14 mouse cellular contexts compared by ENCODE assay signal in the genomic region with DNA sequence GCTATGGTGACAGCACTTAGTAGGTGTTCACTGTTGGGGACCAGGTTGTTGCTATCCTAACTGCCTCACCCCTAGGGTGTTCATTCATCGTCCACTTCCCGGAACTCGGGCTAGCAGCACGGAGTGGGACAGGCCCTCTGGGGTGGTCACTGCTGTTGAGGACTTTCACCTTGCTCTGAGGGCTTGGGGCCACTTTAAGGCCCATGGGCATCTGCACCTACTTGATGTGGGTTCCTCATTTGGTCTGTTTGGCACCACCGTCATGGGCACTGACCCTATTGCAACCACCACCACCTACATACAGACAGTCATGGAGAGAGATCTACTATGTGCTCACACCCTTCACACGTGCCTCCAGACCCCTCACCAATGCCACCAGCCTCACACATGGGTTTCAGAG. TPM values are rescaled to one million over a fixed set of nuclear protein-coding genes. Genes with fewer than 3 reads are reported as not detected.
DNase-seq lines count a peak whose midpoint lies in the region; ATAC-seq and TF ChIP-seq lines count a peak whose summit lies in the region.
"Had no signal": no experiment of that assay in that cellular context is flagged by ENCODE, and none has a peak within 500 bp of the region (broad histone marks: within the 10 kb centered on the region; RNA-seq: fewer than 3 reads in every experiment).

No protein-coding gene starts in this region.

- no peak overlapping the region; the same call in 1 of the 2 replicates for H3K4me2 ChIP-seq in kidney, embryonic 16.5 days (replicated peaks; ENCODE audit: low read depth, low read length)
- H3K4me2 ChIP-seq in heart, embryonic 16.5 days (ENCODE audit: low read depth, low read length): peak overlapping the region; percentile 59
- H3K4me2 ChIP-seq in neural tube, embryonic 15.5 days: no peak overlapping the region
- H3K4me2 ChIP-seq: liver, embryonic 12.5 days had no signal

- peak overlapping the region; percentile 98 for H3K4me3 ChIP-seq in gastrocnemius, adult 2 months
- H3K4me3 ChIP-seq in kidney, embryonic 16.5 days (ENCODE audit: low read length): no peak overlapping the region
- no peak overlapping the region for H3K4me3 ChIP-seq in heart, embryonic 16.5 days (ENCODE audit: low read length)
- no peak overlapping the region for H3K4me3 ChIP-seq in small intestine, adult 2 months (ENCODE audit: low read depth, low read length)
- no peak overlapping the region for H3K4me3 ChIP-seq in hindbrain, embryonic 10.5 days
- H3K4me3 ChIP-seq in neural tube, embryonic 15.5 days (replicated peaks): no peak overlapping the region
- H3K4me3 ChIP-seq: erythroblast, embryonic 14.5 days; liver, embryonic 12.5 days had no signal

- intact Hi-C loops in gastrocnemius, adult 2 months (cut with DNase I): loop anchor here (2.0 kb wide), 1 partner anchor 14 kb away; no protein-coding TSS in a partner anchor

- 92% methylated on average over 6 of the region's 6 CpGs for WGBS in kidney, embryonic 16.5 days
- 85% methylated on average over 6 of the region's 6 CpGs for WGBS in heart, embryonic 16.5 days
- 46% methylated on average over 6 of the region's 6 CpGs for WGBS in small intestine, adult 2 months
- WGBS in hindbrain, embryonic 10.5 days: 85% methylated on average over 6 of the region's 6 CpGs
- 90% methylated on average over 6 of the region's 6 CpGs for WGBS in neural tube, embryonic 15.5 days

- no peaks in the 10 kb centered on the region for H3K9me3 ChIP-seq in kidney, embryonic 16.5 days (ENCODE audit: low read length)
- H3K9me3 ChIP-seq in heart, embryonic 16.5 days (replicated peaks; ENCODE audit: control insufficient read depth, low read length): no peaks in the 10 kb centered on the region
- H3K9me3 ChIP-seq in hindbrain, embryonic 10.5 days: no peaks in the 10 kb centered on the region
- no peaks in the 10 kb centered on the region for H3K9me3 ChIP-seq in neural tube, embryonic 15.5 days (replicated peaks)
- H3K9me3 ChIP-seq: liver, embryonic 12.5 days had no signal

- H3K9ac ChIP-seq in kidney, embryonic 16.5 days (replicated peaks; ENCODE audit: low read length): no peak overlapping the region
- peak overlapping the region; percentile 66 for H3K9ac ChIP-seq in heart, embryonic 16.5 days (ENCODE audit: low read length)
- no peak overlapping the region for H3K9ac ChIP-seq in neural tube, embryonic 15.5 days (replicated peaks)
- H3K9ac ChIP-seq: liver, embryonic 12.5 days had no signal

- no peak for TF ChIP-seq POLR2A in small intestine, adult 2 months (IDR thresholded peaks at IDR 0.05; ENCODE audit: low read depth, low read length)

- peaks cover 36% of the 10 kb centered on the region for H3K36me3 ChIP-seq in kidney, embryonic 16.5 days (ENCODE audit: insufficient read depth, low read length)
- H3K36me3 ChIP-seq in heart, embryonic 16.5 days (ENCODE audit: control insufficient read depth, insufficient read depth): peaks cover 34% of the 10 kb centered on the region
- peaks cover 44% of the 10 kb centered on the region for H3K36me3 ChIP-seq in small intestine, adult 2 months (ENCODE audit: control insufficient read depth, insufficient read depth, low read length)
- H3K36me3 ChIP-seq in hindbrain, embryonic 10.5 days: peaks cover 35% of the 10 kb centered on the region
- H3K36me3 ChIP-seq in neural tube, embryonic 15.5 days: peaks cover 35% of the 10 kb centered on the region

- no peak for ATAC-seq in kidney, embryonic 16.5 days (ENCODE audit: low FRiP score, low TSS enrichment)
- ATAC-seq in heart, embryonic 16.5 days (replicated peaks; ENCODE audit: extremely low read depth, insufficient read depth, low FRiP score): no peak
- ATAC-seq in neural tube, embryonic 15.5 days (ENCODE audit: low FRiP score): no peak
- ATAC-seq: liver, embryonic 12.5 days had no signal

- H3K4me1 ChIP-seq in kidney, embryonic 16.5 days (ENCODE audit: insufficient read depth, low read length): peaks cover 63% of the 10 kb centered on the region
- peaks cover 57% of the 10 kb centered on the region for H3K4me1 ChIP-seq in heart, embryonic 16.5 days (ENCODE audit: control insufficient read depth, insufficient read depth, low read length)
- H3K4me1 ChIP-seq in small intestine, adult 2 months (ENCODE audit: control insufficient read depth, insufficient read depth, insufficient read length, low read length): peaks cover 44% of the 10 kb centered on the region
- H3K4me1 ChIP-seq in hindbrain, embryonic 10.5 days (replicated peaks): peaks cover 50% of the 10 kb centered on the region
- H3K4me1 ChIP-seq in neural tube, embryonic 15.5 days: peaks cover 41% of the 10 kb centered on the region

- H3K27ac ChIP-seq in gastrocnemius, adult 2 months: peak overlapping the region; percentile 94
- peak overlapping the region; percentile 90 for H3K27ac ChIP-seq in kidney, embryonic 16.5 days (ENCODE audit: low read length)
- peak overlapping the region; percentile 94 for H3K27ac ChIP-seq in heart, embryonic 16.5 days (ENCODE audit: low read length)
- peak overlapping the region; percentile 74 for H3K27ac ChIP-seq in small intestine, adult 2 months (ENCODE audit: insufficient read depth, low read depth, low read length)
- H3K27ac ChIP-seq in hindbrain, embryonic 10.5 days: no peak overlapping the region
- no peak overlapping the region for H3K27ac ChIP-seq in neural tube, embryonic 15.5 days (replicated peaks)
- H3K27ac ChIP-seq: liver, embryonic 12.5 days had no signal

- TF ChIP-seq CTCF in gastrocnemius, adult 2 months (IDR thresholded peaks at IDR 0.05): no peak
- TF ChIP-seq CTCF in small intestine, adult 2 months (IDR thresholded peaks at IDR 0.05; ENCODE audit: extremely low read depth, insufficient read length, insufficient replicate concordance, low read depth, low read length): no peak

- no peak for DNase-seq in gastrocnemius, adult 2 months
- DNase-seq in gastrocnemius, adult 18-20 months (ENCODE audit: low spot score): no peak
- DNase-seq in kidney, postnatal 10 days: no peak
- DNase-seq in hindbrain, embryonic 10.5 days (ENCODE audit: low spot score): no peak
- DNase-seq: cerebellum, postnatal 14 days; spleen, adult 18-20 months; thymus, adult 2 months had no signal

- H3K27me3 ChIP-seq in kidney, embryonic 16.5 days (ENCODE audit: insufficient read depth, low read length): no peaks in the 10 kb centered on the region
- no peaks in the 10 kb centered on the region for H3K27me3 ChIP-seq in heart, embryonic 16.5 days (ENCODE audit: control insufficient read depth, insufficient read depth, low read length)
- no peaks in the 10 kb centered on the region for H3K27me3 ChIP-seq in small intestine, adult 2 months (ENCODE audit: control insufficient read depth, insufficient read depth, low read length)
- H3K27me3 ChIP-seq in hindbrain, embryonic 10.5 days (ENCODE audit: insufficient read depth, poor library complexity, severe bottlenecking): no peaks in the 10 kb centered on the region
- no peaks in the 10 kb centered on the region for H3K27me3 ChIP-seq in neural tube, embryonic 15.5 days (replicated peaks)
- H3K27me3 ChIP-seq: liver, embryonic 12.5 days had no signal

RNA-seq across cellular contexts. Expression of a gene that starts 10.5 kb away (rescaled TPM):
- total RNA-seq in gastrocnemius, adult 2 months (2021): 100 to 1,000 TPM in 1 of 2 experiments, 10 to 100 TPM in 1; 68.6 to 104 TPM
- 10 to 100 TPM; 73.4 to 81.3 TPM for total RNA-seq in gastrocnemius, adult 18-20 months (2021)
- polyA plus RNA-seq in kidney, embryonic 16.5 days (2015; fragmentation: Nextera tagmentation; extraction: Ambion mirVana): 153 and 154 TPM in 2 replicates
- polyA plus RNA-seq in heart, embryonic 16.5 days (2015; fragmentation: Nextera tagmentation; extraction: Ambion mirVana): 140 and 155 TPM in 2 replicates
- 253 and 689 TPM in 2 replicates for polyA plus RNA-seq in small intestine, adult 2 months (2012; rRNA removed)
- 45.0 and 53.6 TPM in 2 replicates for polyA plus RNA-seq in hindbrain, embryonic 10.5 days (2016; fragmentation: Nextera tagmentation; extraction: Ambion mirVana)
- 58.2 and 74.6 TPM in 2 replicates for polyA plus RNA-seq in neural tube, embryonic 15.5 days (2015; fragmentation: Nextera tagmentation; extraction: Ambion mirVana)

RNA-seq across cellular contexts. Expression of a gene that starts 27.5 kb away (rescaled TPM):
- 1 to 10 TPM; 2.0 to 4.6 TPM for total RNA-seq in gastrocnemius, adult 2 months (2021)
- total RNA-seq in gastrocnemius, adult 18-20 months (2021): 1 to 10 TPM; 1.6 to 3.2 TPM
- 63.1 and 69.1 TPM in 2 replicates for polyA plus RNA-seq in kidney, embryonic 16.5 days (2015; fragmentation: Nextera tagmentation; extraction: Ambion mirVana)
- polyA plus RNA-seq in heart, embryonic 16.5 days (2015; fragmentation: Nextera tagmentation; extraction: Ambion mirVana): 50.8 and 52.6 TPM in 2 replicates
- polyA plus RNA-seq in small intestine, adult 2 months (2012; rRNA removed): 11.4 and 12.8 TPM in 2 replicates
- 27.0 and 27.8 TPM in 2 replicates for polyA plus RNA-seq in hindbrain, embryonic 10.5 days (2016; fragmentation: Nextera tagmentation; extraction: Ambion mirVana)
- polyA plus RNA-seq in neural tube, embryonic 15.5 days (2015; fragmentation: Nextera tagmentation; extraction: Ambion mirVana): 24.3 and 24.4 TPM in 2 replicates
- polyA plus RNA-seq: erythroblast, embryonic 14.5 days had no signal

RNA-seq across cellular contexts. Expression of a gene that starts 28.4 kb away (rescaled TPM):
- 1 to 10 TPM; 1.9 to 4.5 TPM for total RNA-seq in gastrocnemius, adult 2 months (2021)
- 1 to 10 TPM; 1.9 to 2.6 TPM for total RNA-seq in gastrocnemius, adult 18-20 months (2021)
- polyA plus RNA-seq in kidney, embryonic 16.5 days (2015; fragmentation: Nextera tagmentation; extraction: Ambion mirVana): 157 and 159 TPM in 2 replicates
- 89.4 and 98.0 TPM in 2 replicates for polyA plus RNA-seq in heart, embryonic 16.5 days (2015; fragmentation: Nextera tagmentation; extraction: Ambion mirVana)
- polyA plus RNA-seq in small intestine, adult 2 months (2012; rRNA removed): 7.2 and 10.0 TPM in 2 replicates
- polyA plus RNA-seq in hindbrain, embryonic 10.5 days (2016; fragmentation: Nextera tagmentation; extraction: Ambion mirVana): 51.0 and 52.0 TPM in 2 replicates
- 29.8 and 38.9 TPM in 2 replicates for polyA plus RNA-seq in neural tube, embryonic 15.5 days (2015; fragmentation: Nextera tagmentation; extraction: Ambion mirVana)

RNA-seq across cellular contexts. Expression of a gene that starts 31.2 kb away (rescaled TPM):
- total RNA-seq in gastrocnemius, adult 2 months (2021): under 1 TPM in 1 of 2 experiments, not detected in 1; 0.14 TPM
- total RNA-seq in gastrocnemius, adult 18-20 months (2021): under 1 TPM; 0.26 to 0.53 TPM
- polyA plus RNA-seq in kidney, embryonic 16.5 days (2015; fragmentation: Nextera tagmentation; extraction: Ambion mirVana): 15.5 and 18.6 TPM in 2 replicates
- polyA plus RNA-seq in heart, embryonic 16.5 days (2015; fragmentation: Nextera tagmentation; extraction: Ambion mirVana): 5.6 and 5.8 TPM in 2 replicates
- polyA plus RNA-seq in small intestine, adult 2 months (2012; rRNA removed): 2.7 and 4.6 TPM in 2 replicates
- polyA plus RNA-seq in hindbrain, embryonic 10.5 days (2016; fragmentation: Nextera tagmentation; extraction: Ambion mirVana): 33.2 and 37.7 TPM in 2 replicates
- 233 and 264 TPM in 2 replicates for polyA plus RNA-seq in neural tube, embryonic 15.5 days (2015; fragmentation: Nextera tagmentation; extraction: Ambion mirVana)

RNA-seq across cellular contexts. Expression of a gene that starts 52.9 kb away (rescaled TPM):
- total RNA-seq in gastrocnemius, adult 2 months (2021): not detected
- not detected for total RNA-seq in gastrocnemius, adult 18-20 months (2021)
- not detected in 2 replicates for polyA plus RNA-seq in kidney, embryonic 16.5 days (2015; fragmentation: Nextera tagmentation; extraction: Ambion mirVana)
- polyA plus RNA-seq in heart, embryonic 16.5 days (2015; fragmentation: Nextera tagmentation; extraction: Ambion mirVana): not detected in 2 replicates
- 0.38 and 336 TPM in 2 replicates for polyA plus RNA-seq in small intestine, adult 2 months (2012; rRNA removed)
- polyA plus RNA-seq in hindbrain, embryonic 10.5 days (2016; fragmentation: Nextera tagmentation; extraction: Ambion mirVana): 0.90 TPM in 1 of 2 replicates, not detected in the other
- 0.75 TPM in 1 of 2 replicates, not detected in the other for polyA plus RNA-seq in neural tube, embryonic 15.5 days (2015; fragmentation: Nextera tagmentation; extraction: Ambion mirVana)
- polyA plus RNA-seq: gonadal fat pad, adult 2 months; liver, embryonic 12.5 days had no signal

Comparison
In these comparisons a context has a peak if more than half of its experiments do, and no peak if none do; other contexts are left out.
1. H3K27ac ChIP-seq: peak in gastrocnemius, adult 2 months (single experiment), kidney, embryonic 16.5 days (single experiment), heart, embryonic 16.5 days (single experiment) and small intestine, adult 2 months (single experiment); none in hindbrain, embryonic 10.5 days (single experiment) and neural tube, embryonic 15.5 days (single experiment).